Comparison of ENCODE assay signal across 9 mouse cellular contexts in the genomic region with DNA sequence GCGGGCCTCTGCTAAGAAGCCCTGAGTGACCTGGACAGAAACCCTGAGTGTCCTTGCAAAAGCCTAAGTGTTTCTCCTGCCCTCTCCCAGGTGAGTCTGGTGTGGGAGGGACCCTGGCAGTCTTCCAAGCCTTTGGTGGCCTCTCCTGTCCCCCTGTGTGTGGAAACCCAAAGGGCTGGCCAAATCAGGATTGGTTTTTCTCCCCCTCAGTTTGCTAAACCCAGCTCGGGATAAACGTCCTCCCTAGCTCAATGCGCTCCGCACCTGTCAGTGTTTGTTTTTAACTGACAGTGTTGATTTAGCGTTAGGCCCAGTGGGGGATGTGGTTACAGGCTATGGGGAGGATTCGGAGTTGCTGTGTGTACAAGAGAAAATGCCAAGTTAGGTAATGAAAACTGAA.
DNase-seq lines count a peak whose midpoint lies in the region; ATAC-seq and TF ChIP-seq lines count a peak whose summit lies in the region.
"Had no signal": no experiment of that assay in that cellular context is flagged by ENCODE, and none has a peak within 500 bp of the region (broad histone marks: within the 10 kb centered on the region; RNA-seq: fewer than 3 reads in every experiment).

No protein-coding gene starts in this region.

- no peak overlapping the region for H3K4me2 ChIP-seq in heart, embryonic 16.5 days (ENCODE audit: low read depth, low read length)
- H3K4me2 ChIP-seq in lung, postnatal 0 days (replicated peaks; ENCODE audit: low read depth, low read length), result peak overlapping the region; percentile 27; the same call in 1 of the 2 replicates

- no peak overlapping the region for H3K9ac ChIP-seq in heart, embryonic 16.5 days (ENCODE audit: low read length)
- H3K9ac ChIP-seq in lung, postnatal 0 days (replicated peaks; ENCODE audit: low read depth), result no peak overlapping the region

- H3K4me1 ChIP-seq in heart, embryonic 16.5 days (ENCODE audit: control insufficient read depth, insufficient read depth, low read length), result peaks cover 10% of the 10 kb centered on the region
- no peaks in the 10 kb centered on the region for H3K4me1 ChIP-seq in lung, postnatal 0 days (ENCODE audit: insufficient read depth, low read depth, low read length)

- ATAC-seq in heart, embryonic 16.5 days (replicated peaks; ENCODE audit: extremely low read depth, insufficient read depth, low FRiP score), result peak; percentile 29; the same call in 1 of the 2 replicates
- peak; percentile 93 for ATAC-seq in lung, postnatal 0 days
- ATAC-seq in megakaryocyte-erythroid progenitor cell, adult 5-6 weeks (replicated peaks; ENCODE audit: low FRiP score, low TSS enrichment, poor library complexity, severe bottlenecking), result no peak

- no peak overlapping the region for H3K27ac ChIP-seq in heart, embryonic 16.5 days (ENCODE audit: low read length)
- peak overlapping the region; percentile 55; the same call in 1 of the 2 replicates for H3K27ac ChIP-seq in lung, postnatal 0 days (ENCODE audit: low read length)

- 41% methylated on average over 7 of the region's 7 CpGs for WGBS in heart, embryonic 16.5 days
- WGBS in lung, postnatal 0 days, result 15% methylated on average over 7 of the region's 7 CpGs

- DNase-seq in heart, adult 9 months (ENCODE audit: low spot score in 2 of 2), result no peak
- peak; percentile 40 for DNase-seq in kidney, postnatal 14 days
- DNase-seq in lung, postnatal 0 days (ENCODE audit: low spot score), result peak; percentile 89
- peak; percentile 79 for DNase-seq in thymus, postnatal 0 days (ENCODE audit: low spot score)
- DNase-seq in heart, adult 11 months, result no peak
- no peak for DNase-seq in cerebellum, adult 18-20 months
- DNase-seq: adrenal gland, adult 8-10 months had no signal

- TF ChIP-seq EP300 in lung, postnatal 0 days (IDR thresholded peaks at IDR 0.05), result peak; percentile 26

- H3K9me3 ChIP-seq in heart, embryonic 16.5 days (replicated peaks; ENCODE audit: control insufficient read depth, low read length), result no peaks in the 10 kb centered on the region
- H3K9me3 ChIP-seq in lung, postnatal 0 days (ENCODE audit: low read length), result no peaks in the 10 kb centered on the region

- TF ChIP-seq CTCF in lung, postnatal 0 days (IDR thresholded peaks at IDR 0.05), result no peak

- H3K36me3 ChIP-seq in heart, embryonic 16.5 days (ENCODE audit: control insufficient read depth, insufficient read depth), result no peaks in the 10 kb centered on the region
- H3K36me3 ChIP-seq in lung, postnatal 0 days (ENCODE audit: insufficient read depth, low read length), result no peaks in the 10 kb centered on the region

- H3K27me3 ChIP-seq in heart, embryonic 16.5 days (ENCODE audit: control insufficient read depth, insufficient read depth, low read length), result no peaks in the 10 kb centered on the region; the same call in 1 of the 2 replicates
- H3K27me3 ChIP-seq in lung, postnatal 0 days (replicated peaks; ENCODE audit: insufficient read depth, low read length), result no peaks in the 10 kb centered on the region

- H3K4me3 ChIP-seq in heart, embryonic 16.5 days (ENCODE audit: low read length), result no peak overlapping the region
- no peak overlapping the region for H3K4me3 ChIP-seq in lung, postnatal 0 days (ENCODE audit: low read depth, low read length)

Comparison
In these comparisons a context has a peak if more than half of its experiments do, and no peak if none do; other contexts are left out.
1. DNase-seq: peak in kidney, postnatal 14 days (single experiment), lung, postnatal 0 days (single experiment) and thymus, postnatal 0 days (single experiment); none in heart, adult 9 months (0 of 2), heart, adult 11 months (single experiment) and cerebellum, adult 18-20 months (0 of 2).